Mouse (Mus musculus): ENCODE results near the gene Hepacam.

Hepacam gene

GRCm38 (mm10) chr9:37433823-37434560 lies 66.8 kb downstream of the Hepacam start:
- DNase-seq (ENCODE audit: low read depth, low spot score): no peak

GRCm38 (mm10) chr9:37434932-37435331 lies 67.8 kb downstream of the Hepacam start:
- DNase-seq (ENCODE audit: low read depth, low spot score): peak; percentile 43

GRCm38 (mm10) chr9:37435616-37436015 lies 68.5 kb downstream of the Hepacam start:
- DNase-seq (ENCODE audit: low read depth, low spot score): no peak
